Mouse (Mus musculus) spleen, embryonic (tissue): ENCODE data around the gene Tgfb3.

Experiments
- CTCF ChIA-PET: fragments of 350-600 bp; sonication (Branson Sonifier 250); formaldehyde crosslinking; loops from one replicate; lab custom pipeline; 2022; lab: Charles Lee

Gene Tgfb3

DNA sequence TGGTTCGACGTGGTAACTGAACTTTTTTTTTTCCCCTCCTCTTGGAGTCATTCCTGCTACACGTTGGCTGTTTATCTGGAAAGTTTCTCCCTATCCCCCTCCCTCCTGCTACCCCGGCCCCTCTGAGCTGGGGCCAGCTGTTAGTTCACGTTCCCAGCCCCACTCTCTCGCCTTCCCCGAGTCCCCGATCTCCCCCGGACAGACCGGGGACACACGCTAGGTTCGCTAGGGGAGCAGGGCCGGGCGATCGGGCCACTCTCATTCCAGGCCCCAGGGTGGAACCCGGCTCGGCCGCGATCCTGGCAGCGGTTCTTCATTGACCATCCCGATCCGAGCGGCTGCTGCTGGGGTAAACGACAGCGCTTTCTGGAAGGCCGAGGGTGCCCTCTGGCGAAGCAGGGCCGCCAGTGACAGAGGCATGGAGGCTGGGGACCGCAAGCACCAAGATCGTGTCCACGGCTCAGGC, 394 bp upstream of the Tgfb3 start:
- CTCF ChIA-PET = interaction anchor here (0.7 to 1.3 kb wide), 3 partner anchors 25 to 1197 kb away, joined by 4 to 5 read pairs (median 5); no protein-coding TSS in a partner anchor

- CTCF ChIA-PET = interaction anchor here (0.7 to 1.1 kb wide), 3 partner anchors 149 to 213 kb away, joined by 3 read pairs; no protein-coding TSS in a partner anchor
These were observed 677 bp downstream of the Tgfb3 start for GRCm38 (mm10) chr12:86078176-86078552.

DNA sequence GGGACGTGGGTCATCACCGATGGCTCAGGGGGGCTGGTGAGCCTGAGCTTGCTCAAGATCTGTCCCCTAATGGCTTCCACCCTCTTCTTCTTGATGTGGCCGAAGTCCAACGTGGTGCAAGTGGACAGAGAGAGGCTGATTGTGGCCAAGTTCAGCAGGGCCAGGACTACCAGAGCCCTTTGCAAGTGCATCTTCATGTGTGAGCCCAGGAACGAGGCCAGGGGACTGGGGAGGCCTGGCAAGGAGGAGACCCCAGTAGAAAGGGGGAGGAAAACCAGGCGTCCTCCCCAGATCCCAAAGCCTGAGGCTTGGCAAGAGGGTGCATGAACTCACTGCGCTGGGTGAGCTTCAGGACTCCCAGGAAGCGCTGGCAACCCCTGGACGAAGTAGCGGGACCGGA, 1.1 kb downstream of the Tgfb3 start:
- CTCF ChIA-PET = interaction anchor here (1.1 kb wide), 1 partner anchor 148 kb away, joined by 3 read pairs; no protein-coding TSS in a partner anchor

DNA sequence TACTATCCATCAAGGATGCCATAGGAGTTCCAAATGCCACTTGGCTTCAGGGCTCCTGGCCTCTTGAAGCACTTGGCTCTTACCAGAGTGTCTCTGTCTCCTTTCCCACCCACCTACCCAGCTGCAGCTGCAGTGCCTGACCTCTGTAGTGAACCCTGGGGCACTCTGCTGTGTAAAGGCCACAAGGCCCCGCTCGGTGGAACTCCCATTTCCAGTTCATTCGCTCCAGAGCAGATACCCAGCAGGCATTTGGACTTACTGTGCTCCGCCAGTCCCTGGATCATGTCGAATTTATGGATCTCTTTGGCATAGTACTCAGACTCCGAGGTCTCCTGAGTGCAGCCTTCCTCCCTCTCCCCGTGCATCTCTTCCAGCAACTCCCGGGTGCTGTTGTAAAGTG, 1.5 kb downstream of the Tgfb3 start:
- CTCF ChIA-PET = interaction anchor here (0.7 to 0.8 kb wide), 2 partner anchors 28 to 107 kb away, joined by 3 read pairs; no protein-coding TSS in a partner anchor

- CTCF ChIA-PET = interaction anchor here (0.6 to 0.8 kb wide), 3 partner anchors 27 to 136 kb away, joined by 3 to 4 read pairs (median 4); no protein-coding TSS in a partner anchor
These were observed 2.4 kb downstream of the Tgfb3 start for GRCm38 (mm10) chr12:86076321-86076901.

- CTCF ChIA-PET = no interaction called here
These were observed 3.5 kb downstream of the Tgfb3 start for GRCm38 (mm10) chr12:86075358-86075757.

GRCm38 (mm10) chr12:86074681-86075080, 4.2 kb downstream of the Tgfb3 start:
- CTCF ChIA-PET = no interaction called here

- CTCF ChIA-PET = no interaction called here
These were observed 7.4 kb downstream of the Tgfb3 start for GRCm38 (mm10) chr12:86071432-86071831.

DNA sequence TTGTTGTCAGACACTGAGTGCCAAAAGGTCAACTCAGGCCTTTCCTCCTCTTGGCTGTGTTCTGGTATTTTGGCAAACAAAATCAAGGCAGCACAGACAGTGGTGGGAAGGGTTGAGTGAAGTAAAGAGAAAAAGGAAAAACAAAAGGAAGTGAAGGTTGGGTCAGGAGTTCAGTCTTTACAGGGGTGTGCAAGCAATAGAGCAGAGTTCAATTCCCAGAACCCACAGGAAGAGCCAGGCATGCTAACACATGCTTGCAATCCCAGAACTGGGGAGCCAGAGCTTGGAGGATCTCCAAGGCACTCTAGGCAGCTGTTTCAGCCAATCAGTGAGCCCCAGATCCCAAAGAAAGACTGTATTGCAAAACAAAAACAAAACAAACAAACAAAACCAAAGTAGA, 14.0 kb downstream of the Tgfb3 start:
- CTCF ChIA-PET = interaction anchor here (0.5 kb wide), 1 partner anchor 20 kb away, joined by 6 read pairs; no protein-coding TSS in a partner anchor

DNA sequence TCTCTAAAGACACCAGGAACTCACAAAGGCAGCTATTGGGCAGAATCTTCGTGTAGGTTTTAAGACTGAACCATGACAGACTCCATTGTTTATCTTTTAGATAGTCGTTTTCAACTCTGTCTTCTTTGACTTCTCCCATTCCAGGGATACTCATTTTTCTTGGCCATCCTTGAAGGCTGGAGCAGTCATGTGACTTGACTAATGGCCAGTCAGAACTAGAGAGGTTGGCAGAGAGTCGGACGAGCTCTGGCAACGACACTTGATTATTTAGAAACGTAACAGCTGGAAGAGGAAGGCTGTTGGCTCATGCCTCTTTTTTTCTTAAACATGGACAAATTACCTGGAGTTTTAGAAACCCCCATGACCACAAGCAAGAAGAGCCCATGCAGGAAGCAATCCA, 19.5 kb downstream of the Tgfb3 start:
- CTCF ChIA-PET = no interaction called here

GRCm38 (mm10) chr12:86057516-86057915, 21.3 kb downstream of the Tgfb3 start:
- CTCF ChIA-PET = no interaction called here

DNA sequence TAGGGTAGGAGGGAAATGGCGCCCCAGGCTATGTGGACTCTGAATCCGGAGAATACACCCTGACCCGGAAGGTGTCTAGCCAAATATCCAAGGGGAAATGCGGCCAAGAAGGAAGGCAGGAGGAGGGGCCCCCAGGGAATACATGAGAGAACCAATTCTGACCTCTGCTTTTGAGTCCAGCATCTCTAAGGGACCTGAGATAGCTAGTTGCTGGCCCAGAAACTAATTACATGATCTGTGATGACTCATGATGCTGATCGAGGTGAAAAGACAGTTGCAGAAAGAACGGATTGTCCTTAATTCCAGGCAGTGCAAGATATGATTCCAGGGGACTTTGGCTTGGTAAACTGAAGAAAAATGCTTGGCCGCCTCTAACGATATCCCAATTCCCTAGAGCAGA, 21.9 kb downstream of the Tgfb3 start:
- CTCF ChIA-PET = no interaction called here

DNA sequence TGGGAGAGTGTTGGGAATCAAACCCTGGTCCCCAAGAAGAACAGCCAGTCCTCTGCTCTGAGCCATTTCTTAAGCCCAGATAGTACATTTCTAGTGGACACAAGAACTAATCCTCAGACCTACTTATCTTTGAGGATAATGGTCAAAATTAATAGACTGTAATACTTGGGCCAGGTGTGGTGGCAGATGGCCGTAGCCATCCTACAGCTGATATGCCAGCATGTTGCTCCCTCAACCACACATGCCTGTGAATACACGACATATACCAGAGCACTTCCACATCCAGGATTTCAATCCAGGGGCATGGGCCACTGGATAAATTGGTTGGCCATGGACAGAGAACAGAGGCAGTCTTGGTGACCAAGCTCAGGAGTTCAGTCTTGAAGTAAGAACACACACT, 23.5 kb downstream of the Tgfb3 start:
- CTCF ChIA-PET = interaction anchor here (0.6 kb wide), 1 partner anchor 276 kb away, joined by 5 read pairs; no protein-coding TSS in a partner anchor

DNA sequence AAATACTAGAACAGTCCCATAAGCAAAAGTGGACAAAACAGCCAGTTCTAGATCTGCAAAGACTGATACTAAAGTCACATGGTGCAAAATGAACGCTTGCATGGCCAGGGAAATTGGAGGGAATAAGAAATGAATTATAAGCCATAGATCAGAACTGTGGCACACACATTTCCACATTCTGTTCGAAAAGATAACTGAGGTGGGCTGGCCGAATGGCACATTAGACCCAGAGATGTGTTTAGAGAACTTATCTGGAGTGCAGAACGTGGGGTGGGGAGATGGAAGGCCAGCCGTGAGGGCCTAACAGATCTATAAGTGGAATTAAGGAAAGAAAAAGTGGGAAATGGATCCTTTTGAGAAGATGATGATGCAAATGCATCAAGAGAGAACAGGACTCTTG, 27.4 kb downstream of the Tgfb3 start:
- CTCF ChIA-PET = no interaction called here

GRCm38 (mm10) chr12:86049813-86050212, 29.0 kb downstream of the Tgfb3 start:
- CTCF ChIA-PET = no interaction called here

- CTCF ChIA-PET = interaction anchor here (0.6 kb wide), 1 partner anchor 78 kb away, joined by 3 read pairs; no protein-coding TSS in a partner anchor
These were observed 31.5 kb downstream of the Tgfb3 start for GRCm38 (mm10) chr12:86047376-86047775.

- CTCF ChIA-PET = interaction anchor here (0.6 kb wide), 1 partner anchor 77 kb away, joined by 3 read pairs; no protein-coding TSS in a partner anchor
These were observed 32.1 kb downstream of the Tgfb3 start for GRCm38 (mm10) chr12:86046776-86047175.

GRCm38 (mm10) chr12:86046141-86046540, 32.7 kb downstream of the Tgfb3 start:
- CTCF ChIA-PET = no interaction called here

DNA sequence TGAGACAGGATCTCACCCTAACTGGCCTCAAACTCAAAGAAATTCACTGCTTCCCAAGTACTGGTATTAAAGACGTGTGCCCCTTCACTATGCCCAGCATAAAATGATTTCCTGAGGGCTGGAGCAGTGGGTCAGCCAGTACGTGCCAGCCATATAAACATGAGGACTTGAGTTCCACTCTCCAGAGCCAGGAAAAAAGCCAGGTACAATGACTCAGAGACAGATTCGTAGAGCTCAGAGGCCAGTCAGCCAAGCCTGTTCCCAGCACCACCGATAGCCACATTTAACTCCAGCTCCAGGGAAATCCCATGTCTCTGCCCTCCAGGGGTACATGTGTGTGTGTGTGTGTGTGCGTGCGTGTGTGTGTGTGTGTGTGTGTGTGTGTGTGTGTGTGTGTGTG, 39.1 kb downstream of the Tgfb3 start:
- CTCF ChIA-PET = no interaction called here

- CTCF ChIA-PET = no interaction called here
These were observed 39.8 kb downstream of the Tgfb3 start for GRCm38 (mm10) chr12:86039078-86039477.

- CTCF ChIA-PET = no interaction called here
These were observed 41.5 kb downstream of the Tgfb3 start for GRCm38 (mm10) chr12:86037235-86037921.

- CTCF ChIA-PET = interaction anchor here (0.5 kb wide), 1 partner anchor 21 kb away, joined by 3 read pairs; no protein-coding TSS in a partner anchor
These were observed 42.3 kb downstream of the Tgfb3 start for GRCm38 (mm10) chr12:86036368-86037166.
